Mouse (Mus musculus) liver, embryonic 14.5 days (tissue): Measurements from ENCODE around the gene Patz1.

Experiments
- CTCF ChIP-seq: IDR thresholded peaks from 2 replicates; pipeline ENCODE4 v1.5.1; 2016; ENCODE audit warnings: antibody characterized with exemption, low read depth, control low read depth
- EP300 ChIP-seq: IDR thresholded peaks from 2 replicates; pipeline ENCODE4 v1.6.1; 2016; ENCODE audit warnings: antibody characterized with exemption, low read depth

- TF ChIP-seq EP300 (no peak), CTCF (no peak)
Measured at GRCm38 (mm10) chr11:3337961-3338360, 49.3 kb downstream of the Patz1 start.
